ENCODE assay signal across 8 mouse cellular contexts in genomic region chr11:70074379-70075071, GRCm38 (mm10). TPM values are rescaled to one million over a fixed set of nuclear protein-coding genes. Genes with fewer than 3 reads are reported as not detected.
DNase-seq lines count a peak whose midpoint lies in the region; ATAC-seq and TF ChIP-seq lines count a peak whose summit lies in the region.

No protein-coding gene starts in this region.

- DNase-seq in R1 (ENCODE audit: low read depth, low spot score): peak; percentile 74
- peak; percentile 63 for DNase-seq in cerebellum, adult 9-11 months
- DNase-seq in gastrocnemius, adult 18-20 months (ENCODE audit: low spot score): peak; percentile 78
- peak; percentile 90 for DNase-seq in hindbrain, postnatal 0 days (ENCODE audit: low spot score)
- DNase-seq in left cerebral cortex, postnatal 14 days (ENCODE audit: low spot score in 2 of 2): peak; percentile 74 to 85
- DNase-seq in right cerebral cortex, adult 2 months (ENCODE audit: low spot score in 2 of 2): peak; percentile 85 to 87
- DNase-seq in urinary bladder, postnatal 4 days (ENCODE audit: low spot score in 2 of 2): peak; percentile 57 to 84

- no peak overlapping the region for H3K9ac ChIP-seq in hindbrain, postnatal 0 days (replicated peaks; ENCODE audit: low read length)

- H3K4me2 ChIP-seq in hindbrain, postnatal 0 days (ENCODE audit: low read depth, low read length): no peak overlapping the region

- no peaks in the 10 kb centered on the region for H3K9me3 ChIP-seq in hindbrain, postnatal 0 days (ENCODE audit: low read length)
- no peaks in the 10 kb centered on the region for H3K9me3 ChIP-seq in megakaryocyte, embryonic 14.5 days

- H3K36me3 ChIP-seq in hindbrain, postnatal 0 days (ENCODE audit: insufficient read depth, low read length): no peaks in the 10 kb centered on the region
- H3K36me3 ChIP-seq in megakaryocyte, embryonic 14.5 days (replicated peaks; ENCODE audit: low read length): no peaks in the 10 kb centered on the region

- no peaks in the 10 kb centered on the region for H3K27me3 ChIP-seq in hindbrain, postnatal 0 days (ENCODE audit: insufficient read depth, low read length)
- H3K27me3 ChIP-seq in megakaryocyte, embryonic 14.5 days (replicated peaks): peaks cover 46% of the 10 kb centered on the region

- no peak overlapping the region for H3K4me3 ChIP-seq in hindbrain, postnatal 0 days (ENCODE audit: low read length)
- H3K4me3 ChIP-seq in megakaryocyte, embryonic 14.5 days (replicated peaks): peak overlapping the region; percentile 76

- no peaks in the 10 kb centered on the region for H3K4me1 ChIP-seq in hindbrain, postnatal 0 days (ENCODE audit: insufficient read depth, low read length)
- H3K4me1 ChIP-seq in megakaryocyte, embryonic 14.5 days: peaks cover 20% of the 10 kb centered on the region

- ATAC-seq in hindbrain, postnatal 0 days: 0 out of 2 replicates have a peak, but pooled peaks have one; percentile 53

- intact Hi-C loops in left cerebral cortex, postnatal 14 days (cut with DNase I): loop anchor here (1.0 to 2.0 kb wide), 2 partner anchors 104 to 127 kb away; no protein-coding TSS in a partner anchor

- no peak overlapping the region for H3K27ac ChIP-seq in hindbrain, postnatal 0 days

- TF ChIP-seq CTCF in hindbrain, postnatal 0 days (IDR thresholded peaks at IDR 0.05; ENCODE audit: low read depth): peak; percentile 91

- 38% methylated on average over 17 of the region's 17 CpGs for WGBS in hindbrain, postnatal 0 days

RNA-seq across cellular contexts. Expression of gene Asgr2, which starts 17.9 kb away (rescaled TPM):
- under 1 TPM in 1 of 2 experiments, not detected in 1; 0.47 TPM for total RNA-seq in gastrocnemius, adult 18-20 months (2021)
- not detected in 2 replicates for total RNA-seq in hindbrain, postnatal 0 days (2014; rRNA removed)
- polyA plus RNA-seq in hindbrain, postnatal 0 days (2015; fragmentation: Nextera tagmentation; extraction: Ambion mirVana): not detected in 2 replicates
- not detected for total RNA-seq in left cerebral cortex, postnatal 14 days (2021)
- polyA plus RNA-seq in megakaryocyte, embryonic 14.5 days (2012; ENCODE audit: insufficient read depth, low replicate concordance): 0.09 TPM in 1 of 2 replicates, not detected in the other

RNA-seq across cellular contexts. Expression of gene Asgr1, which starts 20.6 kb away (rescaled TPM):
- not detected for total RNA-seq in gastrocnemius, adult 18-20 months (2021)
- 2.3 and 2.8 TPM in 2 replicates for total RNA-seq in hindbrain, postnatal 0 days (2014; rRNA removed)
- 3.7 TPM in 2 replicates for polyA plus RNA-seq in hindbrain, postnatal 0 days (2015; fragmentation: Nextera tagmentation; extraction: Ambion mirVana)
- total RNA-seq in left cerebral cortex, postnatal 14 days (2021): 1 to 10 TPM; 1.9 to 2.4 TPM
- polyA plus RNA-seq in megakaryocyte, embryonic 14.5 days (2012; ENCODE audit: insufficient read depth, low replicate concordance): 0.36 TPM in 1 of 2 replicates, not detected in the other

RNA-seq across cellular contexts. Expression of gene Mgl2, which starts 55.6 kb away (rescaled TPM):
- total RNA-seq in gastrocnemius, adult 18-20 months (2021): 1 to 10 TPM in 1 of 2 experiments, under 1 TPM in 1; 0.87 to 2.0 TPM
- total RNA-seq in hindbrain, postnatal 0 days (2014; rRNA removed): not detected in 2 replicates
- 1.1 and 1.6 TPM in 2 replicates for polyA plus RNA-seq in hindbrain, postnatal 0 days (2015; fragmentation: Nextera tagmentation; extraction: Ambion mirVana)
- total RNA-seq in left cerebral cortex, postnatal 14 days (2021): under 1 TPM; 0.51 to 0.61 TPM
- polyA plus RNA-seq in megakaryocyte, embryonic 14.5 days (2012; ENCODE audit: insufficient read depth, low replicate concordance): not detected in 2 replicates

RNA-seq across cellular contexts. Expression of gene Dlg4, which starts 57.8 kb away (rescaled TPM):
- 1 to 10 TPM; 3.4 to 5.3 TPM for total RNA-seq in gastrocnemius, adult 18-20 months (2021)
- 209 and 225 TPM in 2 replicates for total RNA-seq in hindbrain, postnatal 0 days (2014; rRNA removed)
- 18.8 and 22.4 TPM in 2 replicates for polyA plus RNA-seq in hindbrain, postnatal 0 days (2015; fragmentation: Nextera tagmentation; extraction: Ambion mirVana)
- total RNA-seq in left cerebral cortex, postnatal 14 days (2021): 1,000 to 10,000 TPM in 1 of 2 experiments, 100 to 1,000 TPM in 1; 1,000 to 1,075 TPM
- polyA plus RNA-seq in megakaryocyte, embryonic 14.5 days (2012; ENCODE audit: insufficient read depth, low replicate concordance): 16.1 and 22.0 TPM in 2 replicates

RNA-seq across cellular contexts. Expression of gene Acadvl, which starts 59.3 kb away (rescaled TPM):
- total RNA-seq in gastrocnemius, adult 18-20 months (2021): 100 to 1,000 TPM; 319 to 378 TPM
- total RNA-seq in hindbrain, postnatal 0 days (2014; rRNA removed): 44.4 and 47.2 TPM in 2 replicates
- polyA plus RNA-seq in hindbrain, postnatal 0 days (2015; fragmentation: Nextera tagmentation; extraction: Ambion mirVana): 65.2 and 75.2 TPM in 2 replicates
- total RNA-seq in left cerebral cortex, postnatal 14 days (2021): 10 to 100 TPM; 50.7 to 53.6 TPM
- 12.7 and 34.2 TPM in 2 replicates for polyA plus RNA-seq in megakaryocyte, embryonic 14.5 days (2012; ENCODE audit: insufficient read depth, low replicate concordance)
